Mouse (Mus musculus) MEL (cell line): ENCODE measurements around the gene Ifngr2. TPM values are rescaled to one million over a fixed set of nuclear protein-coding genes. Genes with fewer than 3 reads are reported as not detected.

Experiments
- DNase-seq: peaks from one replicate; pipeline ENCODE4 v3.0.0; 2011; ENCODE audit warnings: low read depth, low spot score
- H3K27ac ChIP-seq: 2 replicates; pipeline ENCODE4 v1.5.1; 2012; ENCODE audit warnings: low read depth, mild to moderate bottlenecking, control low read depth, low read length, moderate library complexity; ENCODE audit not compliant: control insufficient read depth
- H3K27me3 ChIP-seq, 2 experiments: fragments of 150-350 bp in 1 of 2; sonication (generic) in 1 of 2; 2 replicates each; pipeline ENCODE4 v1.6.1; 2012; ENCODE audit warnings: low read length in 2 of 2, mild to moderate bottlenecking in 2 of 2, improper control_type of control experiment in 1 of 2, moderate library complexity in 1 of 2; ENCODE audit not compliant: insufficient read depth in 2 of 2, control insufficient read depth in 1 of 2
- H3K36me3 ChIP-seq, 2 experiments: 2 replicates each; pipeline ENCODE4 v1.6.1; 2012 to 2014; ENCODE audit warnings: low read length in 2 of 2, improper control_type of control experiment in 1 of 2, inconsistent platforms in 1 of 2, mild to moderate bottlenecking in 1 of 2; ENCODE audit not compliant: insufficient read depth in 2 of 2, control insufficient read depth in 1 of 2
- H3K4me1 ChIP-seq, 2 experiments: fragments of 150-350 bp in 1 of 2; sonication (generic) in 1 of 2; 2 replicates each; pipeline ENCODE4 v1.6.1; 2012; ENCODE audit warnings: low read length in 2 of 2, improper control_type of control experiment in 1 of 2, mild to moderate bottlenecking in 1 of 2; ENCODE audit not compliant: insufficient read depth in 2 of 2, control insufficient read depth in 1 of 2
- H3K4me3 ChIP-seq, 2 experiments: fragments of 150-350 bp in 1 of 2; sonication (generic) in 1 of 2; 2 replicates each; pipeline ENCODE4 v1.5.1; 2012; ENCODE audit warnings: low read depth in 2 of 2, low read length in 2 of 2, mild to moderate bottlenecking in 2 of 2, moderate library complexity in 2 of 2, control low read depth in 1 of 2, improper control_type of control experiment in 1 of 2; ENCODE audit not compliant: control insufficient read depth in 1 of 2, insufficient read depth in 1 of 2
- H3K79me2 ChIP-seq: 2 replicates; pipeline ENCODE4 v1.6.1; 2012; ENCODE audit warnings: mild to moderate bottlenecking, low read length, moderate library complexity; ENCODE audit not compliant: control insufficient read depth, poor library complexity, insufficient read depth
- H3K9ac ChIP-seq: 2 replicates; pipeline ENCODE4 v1.6.1; 2012; ENCODE audit warnings: low read depth, mild to moderate bottlenecking, control low read depth, low read length, moderate library complexity; ENCODE audit not compliant: control insufficient read depth, poor library complexity, severe bottlenecking
- H3K9me3 ChIP-seq: fragments of 150-350 bp; sonication (generic); replicated peaks from 2 replicates; pipeline ENCODE4 v1.6.1; 2012; ENCODE audit warnings: mild to moderate bottlenecking, low read length, improper control_type of control experiment, moderate library complexity; ENCODE audit not compliant: insufficient read depth
- BHLHE40 ChIP-seq: IDR thresholded peaks from 2 replicates; pipeline ENCODE4 v1.6.1; 2012; ENCODE audit warnings: low read depth, mild to moderate bottlenecking, inconsistent platforms, low read length, improper control_type of control experiment, borderline replicate concordance
- CHD1 ChIP-seq: IDR thresholded peaks from 2 replicates; pipeline ENCODE4 v1.6.1; 2012; ENCODE audit warnings: low read depth, mild to moderate bottlenecking, inconsistent platforms, low read length, improper control_type of control experiment
- CHD2 ChIP-seq: IDR thresholded peaks from 2 replicates; pipeline ENCODE4 v1.6.1; 2011; ENCODE audit warnings: low read length, improper control_type of control experiment
- CTCF ChIP-seq, 3 experiments: IDR thresholded peaks in 2 of 3; conservative IDR thresholded peaks in 1 of 3; 2 replicates each; pipeline ENCODE4 v1.5.1; 2011 to 2012; ENCODE audit warnings: low read length in 3 of 3, low read depth in 2 of 3, mild to moderate bottlenecking in 2 of 3, improper control_type of control experiment in 1 of 3, inconsistent platforms in 1 of 3, mixed read lengths in 1 of 3, moderate library complexity in 1 of 3; ENCODE audit not compliant: control insufficient read depth in 1 of 3, insufficient read depth in 1 of 3, poor library complexity in 1 of 3, severe bottlenecking in 1 of 3
- E2F4 ChIP-seq: IDR thresholded peaks from 2 replicates; pipeline ENCODE4 v1.6.1; 2011; ENCODE audit warnings: low read depth, low read length, improper control_type of control experiment, borderline replicate concordance
- ELF1 ChIP-seq: IDR thresholded peaks from 2 replicates; pipeline ENCODE4 v1.6.1; 2014; ENCODE audit warnings: low read depth, mild to moderate bottlenecking, inconsistent platforms, low read length, improper control_type of control experiment, moderate library complexity
- EP300 ChIP-seq, 2 experiments: IDR thresholded peaks; 2 replicates each; pipeline ENCODE4 v1.6.1; 2011; ENCODE audit warnings: improper control_type of control experiment in 2 of 2, low read length in 2 of 2, low read depth in 1 of 2, mild to moderate bottlenecking in 1 of 2
- ETS1 ChIP-seq: IDR thresholded peaks from 2 replicates; pipeline ENCODE4 v1.6.1; 2012; ENCODE audit warnings: low read depth, mild to moderate bottlenecking, inconsistent platforms, low read length, improper control_type of control experiment, moderate library complexity
- GABPA ChIP-seq: IDR thresholded peaks from 2 replicates; pipeline ENCODE4 v1.6.1; 2012; ENCODE audit warnings: low read depth, mild to moderate bottlenecking, inconsistent platforms, low read length, improper control_type of control experiment, moderate library complexity
- GATA1 ChIP-seq: IDR thresholded peaks from 2 replicates; pipeline ENCODE4 v1.6.1; 2011; ENCODE audit warnings: low read depth, low read length, improper control_type of control experiment
- HCFC1 ChIP-seq: IDR thresholded peaks from 2 replicates; pipeline ENCODE4 v1.6.1; 2012; ENCODE audit warnings: low read depth, mild to moderate bottlenecking, inconsistent platforms, low read length, improper control_type of control experiment, moderate library complexity
- KAT2A ChIP-seq: conservative IDR thresholded peaks from 2 replicates; pipeline ENCODE4 v1.6.1; 2012; ENCODE audit warnings: low read depth, low read length, improper control_type of control experiment, inconsistent platforms
- MAX ChIP-seq: IDR thresholded peaks from 2 replicates; pipeline ENCODE4 v1.6.1; 2011; ENCODE audit warnings: low read length, improper control_type of control experiment
- MAZ ChIP-seq: IDR thresholded peaks from 2 replicates; pipeline ENCODE4 v1.6.1; 2012; ENCODE audit warnings: low read depth, mild to moderate bottlenecking, inconsistent platforms, low read length, improper control_type of control experiment
- MEF2A ChIP-seq: IDR thresholded peaks from 2 replicates; pipeline ENCODE4 v1.6.1; 2014; ENCODE audit warnings: low read depth, mild to moderate bottlenecking, inconsistent platforms, low read length, improper control_type of control experiment; ENCODE audit not compliant: poor library complexity, insufficient replicate concordance, severe bottlenecking; ENCODE audit errors: extremely low read depth
- MXI1 ChIP-seq: IDR thresholded peaks from 2 replicates; pipeline ENCODE4 v1.6.1; 2011; ENCODE audit warnings: mild to moderate bottlenecking, low read depth, low read length, improper control_type of control experiment
- MYB ChIP-seq: IDR thresholded peaks from 2 replicates; pipeline ENCODE4 v1.6.1; 2011; ENCODE audit warnings: mild to moderate bottlenecking, low read depth, low read length, improper control_type of control experiment
- MYC ChIP-seq: IDR thresholded peaks from 2 replicates; pipeline ENCODE4 v1.6.1; 2011; ENCODE audit warnings: low read depth, mild to moderate bottlenecking, low read length, improper control_type of control experiment, moderate library complexity
- NRF1 ChIP-seq: IDR thresholded peaks from 2 replicates; pipeline ENCODE4 v1.6.1; 2014; ENCODE audit warnings: low read depth, mild to moderate bottlenecking, inconsistent platforms, low read length, improper control_type of control experiment, moderate library complexity; ENCODE audit not compliant: poor library complexity, insufficient read depth, severe bottlenecking
- POLR2A ChIP-seq, 2 experiments: IDR thresholded peaks; 2 replicates each; pipeline ENCODE4 v1.6.1; 2011 to 2012; ENCODE audit warnings: low read length in 2 of 2, mild to moderate bottlenecking in 2 of 2, control low read depth in 1 of 2, improper control_type of control experiment in 1 of 2, low read depth in 1 of 2, moderate library complexity in 1 of 2; ENCODE audit not compliant: control insufficient read depth in 1 of 2, insufficient read depth in 1 of 2, poor library complexity in 1 of 2
- POLR2AphosphoS5 ChIP-seq: IDR thresholded peaks from 2 replicates; pipeline ENCODE4 v1.6.1; 2012; ENCODE audit warnings: low read depth, borderline replicate concordance, mild to moderate bottlenecking, inconsistent platforms, low read length, moderate library complexity, mixed read lengths
- RAD21 ChIP-seq: IDR thresholded peaks from 2 replicates; pipeline ENCODE4 v1.6.1; 2011; ENCODE audit warnings: mild to moderate bottlenecking, low read depth, low read length, improper control_type of control experiment
- SIN3A ChIP-seq: IDR thresholded peaks from 2 replicates; pipeline ENCODE4 v1.6.1; 2012; ENCODE audit warnings: low read length, improper control_type of control experiment, inconsistent platforms
- TCF12 ChIP-seq: IDR thresholded peaks from 2 replicates; pipeline ENCODE4 v1.6.1; 2014; ENCODE audit warnings: low read depth, mild to moderate bottlenecking, inconsistent platforms, low read length, improper control_type of control experiment, moderate library complexity
- USF1 ChIP-seq: IDR thresholded peaks from 2 replicates; pipeline ENCODE4 v1.6.1; 2014; ENCODE audit warnings: low read depth, mild to moderate bottlenecking, inconsistent platforms, low read length, improper control_type of control experiment, moderate library complexity
- ZC3H11A ChIP-seq: IDR thresholded peaks from 2 replicates; pipeline ENCODE4 v1.6.1; 2012; ENCODE audit warnings: low read depth, mild to moderate bottlenecking, inconsistent platforms, low read length, improper control_type of control experiment
- ZKSCAN1 ChIP-seq: IDR thresholded peaks from 2 replicates; pipeline ENCODE4 v1.6.1; 2012; ENCODE audit warnings: low read depth, mild to moderate bottlenecking, inconsistent platforms, low read length, improper control_type of control experiment, moderate library complexity
- ZMIZ1 ChIP-seq: IDR thresholded peaks from 2 replicates; pipeline ENCODE4 v1.6.1; 2012; ENCODE audit warnings: low read depth, mild to moderate bottlenecking, inconsistent platforms, low read length, improper control_type of control experiment, moderate library complexity
- ZNF384 ChIP-seq: IDR thresholded peaks from 2 replicates; pipeline ENCODE4 v1.6.1; 2012; ENCODE audit warnings: low read depth, mild to moderate bottlenecking, inconsistent platforms, low read length, improper control_type of control experiment
- polyA plus RNA-seq, 2 experiments: library from polyadenylated mRNA; stranded (reverse) in 1 of 2; unstranded in 1 of 2; fragments of >175 nt in 1 of 2; fragments of >200 nt in 1 of 2; gene quantifications; 2 replicates each; pipeline versions ENCODE4 v1.2.1 to v1.2.4; 2012; ENCODE audit warnings: low replicate concordance in 2 of 2, low read depth in 1 of 2; ENCODE audit not compliant: insufficient read length in 2 of 2, insufficient read depth in 1 of 2, missing spikeins in 1 of 2
- total RNA-seq: library from RNA; depleted of rRNA; stranded (reverse); fragments of 300-350 nt; gene quantifications from 2 replicates; pipeline ENCODE4 v1.2.3, GENCODE M21; 2012

Gene Ifngr2
- total and polyA plus RNA-seq, 3 experiments, result 2.8 to 11.0 TPM; not detected in 1

GRCm38 (mm10) chr16:91596779-91597671 is 50.2 kb downstream of the Ifngr2 start:
- peak; percentile 57 for DNase-seq
- TF ChIP-seq MAX (0 out of 2 replicates have a peak, but pooled peaks have one; percentile 16), RAD21 (no peak), POLR2A (IDR thresholded peaks at IDR 0.05; ENCODE audit: control insufficient read depth in 1 of 2, insufficient read depth in 1 of 2, low read depth in 1 of 2, low read length in 2 of 2, poor library complexity in 1 of 2) (peak; percentile 26 to 40; a peak in 2 of 4 replicates), SIN3A (peak; percentile 62), MAZ (0 out of 2 replicates have a peak, but pooled peaks have one; percentile 69)
- H3K4me1 ChIP-seq, result no peaks in the 10 kb centered on the region

GRCm38 (mm10) chr16:91597672-91598010 is 50.8 kb downstream of the Ifngr2 start, which contains the start of gene Tmem50b:
Gene Tmem50b (minus strand): TSS chr16:91597800.
- H3K9me3 ChIP-seq, result no peaks in the 10 kb centered on the region
- no peaks in the 10 kb centered on the region for H3K4me1 ChIP-seq
- peak; percentile 97 for DNase-seq
- H3K27me3 ChIP-seq, result no peaks in the 10 kb centered on the region
- H3K9ac ChIP-seq, result peak within 1 kb of the TSS; percentile 71
- no peaks in the 10 kb centered on the region; the same call in 1 of the 2 replicates for H3K79me2 ChIP-seq
- peak within 1 kb of the TSS; percentile 33 for H3K27ac ChIP-seq
- no peaks in the 10 kb centered on the region for H3K36me3 ChIP-seq
- H3K4me3 ChIP-seq, result peak within 1 kb of the TSS; percentile 55 to 89
- TF ChIP-seq ZKSCAN1 (no peak), USF1 (peak; percentile 48; the same call in 1 of the 2 replicates), ETS1 (no peak), CHD1 (no peak), MAZ (peak; percentile 6; the same call in 1 of the 2 replicates), KAT2A (no peak), NRF1 (0 out of 2 replicates have a peak, but pooled peaks have one; percentile 48), BHLHE40 (no peak), MYB (no peak), EP300 (IDR thresholded peaks at IDR 0.05; ENCODE audit: low read depth in 1 of 2, low read length in 2 of 2) (no peak), HCFC1 (peak; percentile 44; the same call in 1 of the 2 replicates), CHD2 (no peak), MXI1 (peak; percentile 51; the same call in 1 of the 2 replicates), ZNF384 (no peak), CTCF (IDR thresholded peaks at IDR 0.05 in 2 of 3, conservative IDR thresholded peaks at IDR 0.05 in 1 of 3; ENCODE audit: control insufficient read depth in 1 of 3, insufficient read depth in 1 of 3, low read depth in 2 of 3, low read length in 3 of 3, poor library complexity in 1 of 3, severe bottlenecking in 1 of 3) (no peak), MAX (no peak), ZC3H11A (no peak), ELF1 (peak; percentile 48; the same call in 1 of the 2 replicates), MYC (no peak), ZMIZ1 (no peak), POLR2AphosphoS5 (no peak), TCF12 (0 out of 2 replicates have a peak, but pooled peaks have one; percentile 20), MEF2A (no peak), E2F4 (no peak), GABPA (no peak), GATA1 (no peak)

More at GRCm38 (mm10) chr16:91596779-91597671, 50.2 kb downstream of the Ifngr2 start:
- Histone ChIP-seq H3K4me3 (peak overlapping the region; percentile 55 to 89), H3K27ac (peak overlapping the region; percentile 33), H3K27me3 (no peaks in the 10 kb centered on the region), H3K9ac (peak overlapping the region; percentile 71), H3K9me3 (no peaks in the 10 kb centered on the region), H3K79me2 (no peaks in the 10 kb centered on the region; the same call in 1 of the 2 replicates), H3K36me3 (no peaks in the 10 kb centered on the region)
